Mouse (Mus musculus): ENCODE data around the gene Synpo2.

- no peak for TF ChIP-seq CTCF (IDR thresholded peaks at IDR 0.05; ENCODE audit: low read depth)
- TF ChIP-seq EP300 (IDR thresholded peaks at IDR 0.05; ENCODE audit: low read depth): no peak
These were observed 105.4 kb downstream of the Synpo2 start for GRCm38 (mm10) chr3:123130314-123131150.

Data from liver, postnatal 0 days (tissue).